Mouse (Mus musculus) myocyte (in vitro differentiated cells): ENCODE data around the gene Skida1.

ENCODE experiments used
- E2F4 ChIP-seq: IDR thresholded peaks from one replicate; pipeline ENCODE4 v1.6.1; 2011; ENCODE audit warnings: mild to moderate bottlenecking, control low read depth, moderate library complexity; ENCODE audit not compliant: insufficient read depth
- MAX ChIP-seq: IDR thresholded peaks from one replicate; pipeline ENCODE4 v1.6.1; 2011; ENCODE audit warnings: low read depth, mild to moderate bottlenecking, control low read depth
- MYOD1 ChIP-seq, 3 experiments: IDR thresholded peaks; one replicate each; pipeline ENCODE4 v1.6.1; 2011; ENCODE audit warnings: control low read depth in 2 of 3, low read depth in 2 of 3, mild to moderate bottlenecking in 2 of 3, moderate library complexity in 1 of 3; ENCODE audit not compliant: insufficient read length in 2 of 3, control insufficient read depth in 1 of 3
- MYOG ChIP-seq, 3 experiments: IDR thresholded peaks; one replicate each; pipeline ENCODE4 v1.6.1; 2011; ENCODE audit warnings: control low read depth in 2 of 3, low read depth in 2 of 3, mild to moderate bottlenecking in 2 of 3; ENCODE audit not compliant: insufficient read length in 2 of 3, control insufficient read depth in 1 of 3, insufficient read depth in 1 of 3
- POLR2A ChIP-seq: IDR thresholded peaks from one replicate; pipeline ENCODE4 v1.6.1; 2011; ENCODE audit warnings: low read depth, mild to moderate bottlenecking, control low read depth, moderate library complexity; ENCODE audit not compliant: insufficient read length
- POLR2AphosphoS2 ChIP-seq: IDR thresholded peaks from one replicate; pipeline ENCODE4 v1.6.1; 2011; ENCODE audit warnings: low read depth, control low read depth; ENCODE audit not compliant: insufficient read length
- SRF ChIP-seq: IDR thresholded peaks from one replicate; pipeline ENCODE4 v1.6.1; 2011; ENCODE audit warnings: low read depth; ENCODE audit not compliant: control insufficient read depth, insufficient read length
- TCF12 ChIP-seq: IDR thresholded peaks from one replicate; pipeline ENCODE4 v1.6.1; 2011; ENCODE audit warnings: mild to moderate bottlenecking, control low read depth; ENCODE audit not compliant: poor library complexity, insufficient read depth, severe bottlenecking
- TCF3 ChIP-seq: IDR thresholded peaks from one replicate; pipeline ENCODE4 v1.6.1; 2011; ENCODE audit warnings: low read depth, control low read depth; ENCODE audit not compliant: insufficient read length

DNA sequence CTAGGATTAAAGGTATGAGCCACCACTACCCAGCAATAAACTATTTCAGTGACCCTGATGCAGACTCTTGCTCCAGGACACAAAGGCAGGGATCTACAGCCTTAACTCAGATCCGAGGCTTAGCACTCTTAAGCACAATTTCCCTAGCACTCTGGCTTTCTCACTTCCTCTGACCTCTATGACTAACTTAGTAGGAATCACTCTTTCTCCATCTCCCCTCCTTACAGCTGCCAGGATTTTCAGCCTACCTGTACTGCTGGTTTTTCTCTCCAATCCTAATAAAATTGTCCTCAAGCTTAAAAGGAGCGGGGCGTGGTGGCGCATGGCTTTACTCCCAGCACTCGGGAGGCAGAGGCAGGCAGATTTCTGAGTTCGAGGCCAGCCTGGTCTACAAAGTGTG is 31.5 kb downstream of the Skida1 start:
- TF ChIP-seq POLR2A (no peak), MAX (no peak), TCF12 (no peak), E2F4 (no peak), TCF3 (no peak), SRF (no peak), MYOD1 (IDR thresholded peaks at IDR 0.05; ENCODE audit: control insufficient read depth in 1 of 3, insufficient read length in 2 of 3, low read depth in 2 of 3) (no peak), MYOG (IDR thresholded peaks at IDR 0.05; ENCODE audit: control insufficient read depth in 1 of 3, insufficient read depth in 1 of 3, insufficient read length in 2 of 3, low read depth in 2 of 3) (no peak), POLR2AphosphoS2 (no peak)
